Mouse (Mus musculus) E14TG2a.4 (cell line): ENCODE data around the gene Bcl2l15.

Source experiments
- CTCF ChIP-seq: conservative IDR thresholded peaks from 2 replicates; pipeline ENCODE4 v1.5.1; 2014; ENCODE audit warnings: low read length
- NANOG ChIP-seq: IDR thresholded peaks from 2 replicates; pipeline ENCODE4 v1.6.1; 2014; ENCODE audit warnings: borderline replicate concordance, low read length, mixed read lengths

DNA sequence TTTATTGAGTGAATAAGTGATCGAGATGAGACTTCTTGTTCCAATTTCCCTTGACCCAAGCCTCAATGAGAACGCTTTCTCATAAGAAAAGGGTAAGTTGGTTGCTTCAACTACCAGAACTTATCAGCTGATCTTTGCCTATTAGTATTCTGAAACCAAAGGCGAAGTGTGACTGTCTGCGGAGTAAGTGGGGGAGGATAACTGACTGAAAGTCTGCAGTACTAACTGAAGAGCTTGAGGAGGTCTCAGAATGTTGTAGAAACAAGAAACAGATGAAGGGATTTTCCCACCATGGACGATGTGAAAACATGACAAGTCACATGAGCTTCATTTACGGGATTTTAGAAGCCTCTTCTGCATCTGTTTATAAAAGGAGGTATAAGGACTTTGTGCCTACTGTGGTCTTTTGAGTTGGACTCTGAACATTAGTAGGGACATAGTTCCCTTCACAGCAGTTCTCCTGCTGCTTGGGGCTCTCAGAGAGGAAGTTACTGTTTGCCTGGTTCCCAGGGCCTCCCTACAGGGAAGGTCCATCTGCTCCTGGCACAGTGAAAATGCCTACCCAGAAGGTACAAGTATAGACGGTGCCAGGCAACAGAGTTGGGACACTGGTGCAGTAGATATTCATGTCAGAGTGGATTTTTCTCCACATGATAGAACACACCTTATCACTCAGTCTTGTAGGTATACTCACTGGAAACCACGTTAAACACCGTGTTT lies 18.4 kb downstream of the Bcl2l15 start:
- TF ChIP-seq CTCF = no peak
- peak; percentile 75; the same call in 1 of the 2 replicates for TF ChIP-seq NANOG
